8 mouse cellular contexts compared by ENCODE assay signal in the genomic region with DNA sequence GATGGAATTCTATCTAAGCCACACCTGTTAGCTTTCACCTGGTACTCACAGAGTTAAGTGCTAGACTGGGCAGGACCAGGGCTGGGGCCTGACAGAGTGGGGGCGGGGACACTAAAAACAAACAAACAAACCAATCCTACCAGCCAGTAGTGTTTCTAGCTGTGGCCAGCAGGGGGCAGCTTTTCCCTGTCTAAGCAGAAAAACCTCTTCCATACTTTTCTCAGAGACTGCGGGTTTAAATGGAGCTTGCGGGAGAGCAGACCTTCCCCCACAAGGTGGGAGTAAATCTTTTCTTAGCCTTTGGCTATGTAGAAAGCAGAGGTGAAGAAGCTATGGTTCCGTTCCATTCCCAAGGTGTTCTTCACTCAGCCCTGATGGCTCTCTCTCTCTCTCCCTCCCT.
DNase-seq lines count a peak whose midpoint lies in the region; ATAC-seq and TF ChIP-seq lines count a peak whose summit lies in the region.

No protein-coding gene starts in this region.

- intact Hi-C loops in left cerebral cortex, postnatal 25 days (cut with DNase I) = loop anchor here (5.0 kb wide), 1 partner anchor 529 kb away; no protein-coding TSS in a partner anchor

- no peaks in the 10 kb centered on the region for H3K9me3 ChIP-seq in intestine, postnatal 0 days (ENCODE audit: control insufficient read depth)
- no peaks in the 10 kb centered on the region for H3K9me3 ChIP-seq in midbrain, postnatal 0 days (ENCODE audit: low read length)

- no peaks in the 10 kb centered on the region for H3K27me3 ChIP-seq in intestine, postnatal 0 days (replicated peaks; ENCODE audit: control insufficient read depth, insufficient read depth, low read length)
- no peaks in the 10 kb centered on the region for H3K27me3 ChIP-seq in midbrain, postnatal 0 days (ENCODE audit: insufficient read depth, low read length)

- DNase-seq in ovary, postnatal 36 days (ENCODE audit: low spot score) = peak; percentile 51
- no peak for DNase-seq in ovary, adult 18-20 months (ENCODE audit: low spot score)
- DNase-seq in cerebellum, postnatal 14 days = peak; percentile 82 to 88
- DNase-seq in frontal cortex, postnatal 36 days (ENCODE audit: low spot score in 2 of 2) = peak; percentile 55 to 65
- DNase-seq in left cerebral cortex, postnatal 25 days (ENCODE audit: low spot score in 2 of 2) = peak; percentile 72 to 73
- DNase-seq in midbrain, postnatal 0 days (ENCODE audit: low spot score) = peak; percentile 92
- DNase-seq in testis, postnatal 14 days (ENCODE audit: low spot score) = peak; percentile 39

- H3K9ac ChIP-seq in intestine, postnatal 0 days (ENCODE audit: low read depth, low read length) = no peak overlapping the region
- no peak overlapping the region for H3K9ac ChIP-seq in midbrain, postnatal 0 days (replicated peaks; ENCODE audit: low read length, poor library complexity, severe bottlenecking)

- peak; percentile 80 for TF ChIP-seq CTCF in intestine, postnatal 0 days (IDR thresholded peaks at IDR 0.05; ENCODE audit: low read depth)
- peak; percentile 92 for TF ChIP-seq CTCF in midbrain, postnatal 0 days (IDR thresholded peaks at IDR 0.05)

- ATAC-seq in intestine, postnatal 0 days = peak; percentile 42; the same call in 1 of the 2 replicates
- ATAC-seq in midbrain, postnatal 0 days (ENCODE audit: low FRiP score) = peak; percentile 75

- H3K27ac ChIP-seq in intestine, postnatal 0 days (ENCODE audit: low read depth, low read length) = no peak overlapping the region
- no peak overlapping the region for H3K27ac ChIP-seq in midbrain, postnatal 0 days (ENCODE audit: low read depth, low read length)

- 0 out of 2 replicates have a peak overlapping the region, but pooled peaks have one; percentile 13 for H3K4me2 ChIP-seq in intestine, postnatal 0 days (replicated peaks; ENCODE audit: low read depth)
- peak overlapping the region; percentile 36; the same call in 1 of the 2 replicates for H3K4me2 ChIP-seq in midbrain, postnatal 0 days (ENCODE audit: low read depth, low read length, poor library complexity, severe bottlenecking)

- no peak overlapping the region for H3K4me3 ChIP-seq in intestine, postnatal 0 days (ENCODE audit: low read depth, low read length)
- H3K4me3 ChIP-seq in midbrain, postnatal 0 days (ENCODE audit: low read depth, low read length) = no peak overlapping the region

- WGBS in intestine, postnatal 0 days = 5% methylated on average over 4 of the region's 4 CpGs
- 3% methylated on average over 4 of the region's 4 CpGs for WGBS in midbrain, postnatal 0 days

- no peaks in the 10 kb centered on the region for H3K4me1 ChIP-seq in intestine, postnatal 0 days (replicated peaks; ENCODE audit: control insufficient read depth, insufficient read depth, low read length)
- no peaks in the 10 kb centered on the region for H3K4me1 ChIP-seq in midbrain, postnatal 0 days (ENCODE audit: insufficient read depth, low read length)

- H3K36me3 ChIP-seq in intestine, postnatal 0 days (ENCODE audit: control insufficient read depth, insufficient read depth) = no peaks in the 10 kb centered on the region
- no peaks in the 10 kb centered on the region for H3K36me3 ChIP-seq in midbrain, postnatal 0 days (ENCODE audit: insufficient read depth, low read length)
